Mouse (Mus musculus) lung, postnatal 36 days (tissue): Measurements from ENCODE around the gene Cox8c.

Experiments
- DNase-seq: peaks from one replicate; pipeline ENCODE4 v3.0.0; 2022; ENCODE audit warnings: mixed read lengths

The Cox8c gene

DNA sequence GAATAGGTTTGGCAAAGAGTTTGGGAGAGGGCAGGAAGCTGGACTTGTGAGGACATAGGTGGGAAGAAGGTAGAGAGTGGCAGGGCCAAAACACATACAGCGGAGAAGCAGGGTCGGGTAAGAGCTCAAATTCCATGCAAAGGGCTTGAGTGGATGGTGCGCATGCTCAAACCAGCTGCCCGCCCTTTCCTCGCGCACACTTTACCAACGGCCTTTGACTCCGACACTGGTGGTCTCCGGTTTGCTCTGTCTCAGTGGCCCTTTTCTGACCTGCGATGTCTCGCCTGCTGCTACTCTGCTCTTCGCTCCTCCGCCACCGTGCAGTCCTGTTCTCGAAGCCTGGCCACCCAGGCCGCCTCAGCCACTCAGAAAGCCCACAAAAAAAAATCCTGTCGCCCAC lies at the start of gene Cox8c:
Gene Cox8c (plus strand): TSS at position 226 of the 400 bp plus-strand sequence.
- no peak for DNase-seq

DNA sequence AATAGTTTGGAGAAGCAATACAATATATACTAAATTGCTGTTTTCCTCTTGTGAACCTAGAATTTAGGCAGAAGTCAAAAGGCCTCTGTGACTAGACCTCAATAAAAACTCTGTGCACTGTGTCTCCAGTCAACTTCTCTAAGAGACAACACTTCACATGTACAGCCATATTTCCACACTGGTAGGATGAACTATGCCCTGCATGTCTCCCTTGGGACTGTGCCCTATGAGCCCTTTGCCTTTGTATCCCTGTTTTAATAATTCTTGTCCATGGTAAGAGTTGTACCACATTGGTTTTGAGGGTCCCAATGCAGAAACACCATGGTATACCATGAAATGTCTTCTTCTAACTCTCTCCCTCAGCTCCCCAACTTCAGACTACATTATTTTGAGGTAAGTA lies 38.3 kb upstream of the Cox8c start:
- DNase-seq, result no peak

DNA sequence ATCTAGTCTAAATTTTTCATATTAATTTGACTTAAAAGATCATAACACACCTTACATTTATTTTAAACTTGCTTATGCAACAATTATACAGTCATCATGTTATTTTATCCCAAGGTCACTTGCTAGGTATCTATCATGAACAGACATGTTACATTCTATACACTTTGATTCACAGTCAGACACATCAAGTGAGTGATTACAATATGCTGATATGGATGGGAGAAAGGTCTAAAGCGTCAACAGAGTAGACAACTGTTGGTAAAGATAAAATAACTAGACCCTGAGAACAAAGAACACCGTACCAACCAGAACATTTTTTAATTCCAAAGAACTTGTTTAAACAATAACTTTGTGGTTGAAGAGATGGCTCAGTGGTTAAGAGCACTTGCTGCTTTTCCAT lies 29.3 kb upstream of the Cox8c start:
- DNase-seq, result no peak

DNA sequence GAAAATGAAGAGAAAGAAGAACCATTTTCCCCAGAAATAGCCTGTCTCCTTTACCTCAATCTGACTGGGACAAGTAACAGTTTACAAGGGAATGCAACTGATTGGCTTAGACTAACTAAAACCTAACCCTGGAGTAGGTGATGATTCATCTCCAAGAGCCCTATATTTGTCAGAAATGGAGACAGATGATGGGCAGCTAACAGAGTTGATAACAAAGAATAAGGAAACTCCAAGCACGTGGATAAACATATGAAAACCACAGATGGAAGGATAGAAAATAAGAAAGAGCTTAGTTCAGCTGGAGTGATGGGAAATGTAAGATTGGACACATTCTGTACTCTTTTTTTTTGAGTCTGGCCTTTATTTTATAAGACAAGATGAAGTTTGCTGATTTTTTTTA lies 28.6 kb upstream of the Cox8c start:
- DNase-seq, result no peak

DNA sequence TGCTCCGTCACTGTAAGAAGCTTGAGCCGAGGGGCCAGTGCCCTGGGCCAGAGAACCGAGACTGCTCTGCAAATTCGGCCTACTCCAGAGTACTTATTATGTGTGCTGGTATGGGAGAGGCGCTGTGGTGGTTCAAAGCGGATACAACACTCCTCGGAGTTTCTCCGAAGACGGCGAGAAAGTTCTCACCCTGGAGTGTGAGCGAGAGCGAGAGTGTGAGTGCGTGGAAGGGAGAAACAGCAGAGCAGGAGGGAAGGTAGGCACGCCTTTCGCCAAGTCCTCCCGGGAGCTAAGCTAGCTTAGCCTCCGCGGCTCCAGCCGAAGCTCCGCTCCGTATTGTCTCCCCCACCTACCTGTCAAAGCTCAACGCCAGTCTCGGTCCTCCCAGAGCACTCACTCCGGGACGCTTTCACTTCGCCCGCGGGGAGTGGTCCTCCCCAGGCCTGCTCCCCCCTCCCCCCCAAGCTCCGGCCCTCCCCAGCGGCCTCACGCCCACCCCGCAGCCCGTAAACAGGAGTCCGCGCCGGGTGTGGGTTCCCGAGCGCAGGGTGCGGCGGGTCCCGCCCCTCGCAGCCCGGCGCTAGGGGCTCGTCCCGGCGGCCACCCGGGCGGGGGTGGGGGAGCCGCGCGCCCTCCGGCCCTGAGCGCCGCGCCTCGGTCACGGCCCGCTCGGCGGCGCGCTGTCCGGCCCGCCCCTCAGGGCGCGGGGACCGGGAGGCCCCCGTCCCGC lies 21.6 kb upstream of the Cox8c start:
- peak; percentile 45 for DNase-seq

DNA sequence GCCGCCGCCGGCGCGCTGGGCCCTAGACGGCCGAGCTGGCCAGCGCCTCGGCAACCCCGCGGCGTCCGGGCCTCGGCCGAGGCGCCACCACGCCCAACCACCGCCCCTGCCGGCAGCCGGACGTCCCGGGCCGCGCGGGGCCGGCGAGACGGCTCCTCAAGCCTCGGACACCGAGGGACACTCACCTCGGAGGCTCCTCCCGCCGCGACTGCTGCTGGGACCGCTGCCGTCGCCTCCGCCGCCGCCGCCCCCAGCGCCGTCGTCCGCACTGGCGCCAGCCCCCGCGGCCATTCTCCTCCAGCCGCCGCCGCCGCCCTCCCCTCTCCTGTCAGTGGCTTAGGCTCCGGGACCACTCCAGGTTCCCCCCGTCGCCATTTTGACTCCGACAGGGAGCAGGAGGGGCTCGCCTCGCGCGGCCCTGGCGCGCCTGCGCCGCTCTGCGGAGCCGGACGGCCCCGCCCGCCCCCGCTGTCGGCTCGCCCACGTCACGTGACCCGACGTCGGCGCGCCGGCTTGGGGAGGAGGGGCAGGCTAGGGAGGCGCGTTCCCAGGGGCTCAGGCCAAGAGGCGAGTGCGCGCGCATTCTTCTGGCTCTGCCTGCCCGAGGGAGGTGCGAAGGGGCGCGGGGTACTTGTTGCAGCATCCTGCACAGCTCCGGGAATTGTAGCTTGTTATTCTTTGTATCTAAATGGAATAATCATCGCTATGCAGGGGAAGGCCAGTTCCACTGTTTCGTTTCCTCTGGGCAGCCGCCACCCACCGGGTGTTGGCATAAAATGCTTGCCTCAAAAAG lies 20.9 kb upstream of the Cox8c start, which contains the start of gene Btbd7:
Gene Btbd7 (minus strand): TSS at position 441 of the 793 bp plus-strand sequence.
- peak; percentile 98 for DNase-seq

DNA sequence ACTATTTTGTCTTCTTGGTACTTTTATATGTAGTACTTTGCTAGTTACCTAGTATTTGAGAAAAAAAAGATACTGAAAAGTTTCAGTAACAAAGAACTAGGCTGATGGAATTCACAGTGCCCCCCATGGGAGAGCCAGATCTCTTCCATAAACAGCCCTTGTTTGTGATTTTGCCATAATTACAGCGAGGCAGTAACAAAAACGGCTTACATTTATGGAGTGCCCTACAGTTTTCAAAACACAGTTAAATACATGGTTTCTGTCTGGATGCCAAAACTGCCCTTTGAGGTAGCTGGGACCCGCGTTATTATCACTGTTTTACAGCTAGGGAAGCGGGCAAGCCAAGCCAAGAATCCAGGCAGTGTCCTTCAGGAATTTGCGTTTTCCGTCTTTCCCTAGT lies 20.2 kb upstream of the Cox8c start:
- DNase-seq, result peak; percentile 15

DNA sequence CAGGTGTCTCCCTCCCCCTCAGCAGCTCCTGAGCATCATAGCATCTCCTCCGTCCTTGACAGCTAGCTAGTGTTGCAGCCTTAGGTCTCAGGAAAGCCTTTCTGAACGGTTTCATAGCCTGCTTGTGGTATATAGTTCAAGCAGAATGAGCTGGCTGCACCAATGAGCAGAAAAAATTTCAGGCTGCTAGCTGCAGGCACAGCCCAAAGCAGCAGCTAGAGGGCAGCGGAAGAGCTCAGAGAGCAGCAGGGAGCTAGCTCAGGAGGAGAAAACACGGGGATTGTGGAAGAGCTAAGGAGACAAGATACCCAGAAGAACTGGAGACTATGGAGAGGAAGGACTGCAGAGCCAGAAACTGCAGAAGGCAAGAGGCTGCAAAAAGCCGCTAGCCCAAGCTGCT lies 13.4 kb upstream of the Cox8c start:
- no peak for DNase-seq

DNA sequence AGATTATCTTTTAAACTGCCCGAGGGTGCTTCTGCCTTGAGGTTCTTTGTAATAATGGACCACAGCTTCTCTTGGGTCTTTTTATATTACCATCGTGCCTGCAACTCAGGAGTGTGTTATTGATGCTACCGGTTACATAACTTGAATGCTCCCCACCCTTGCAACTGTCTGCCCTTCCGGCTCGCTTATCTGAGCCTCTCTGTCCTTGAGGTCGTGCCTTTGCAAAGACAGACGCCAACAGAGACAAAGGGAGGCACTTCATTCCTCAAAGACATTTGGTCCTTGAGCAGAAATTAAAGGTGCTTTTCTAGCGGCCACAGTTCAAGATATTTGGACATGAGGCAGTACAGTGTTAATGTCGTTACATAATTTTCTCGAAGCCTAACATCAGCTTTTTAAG lies 11.8 kb upstream of the Cox8c start:
- DNase-seq, result no peak

DNA sequence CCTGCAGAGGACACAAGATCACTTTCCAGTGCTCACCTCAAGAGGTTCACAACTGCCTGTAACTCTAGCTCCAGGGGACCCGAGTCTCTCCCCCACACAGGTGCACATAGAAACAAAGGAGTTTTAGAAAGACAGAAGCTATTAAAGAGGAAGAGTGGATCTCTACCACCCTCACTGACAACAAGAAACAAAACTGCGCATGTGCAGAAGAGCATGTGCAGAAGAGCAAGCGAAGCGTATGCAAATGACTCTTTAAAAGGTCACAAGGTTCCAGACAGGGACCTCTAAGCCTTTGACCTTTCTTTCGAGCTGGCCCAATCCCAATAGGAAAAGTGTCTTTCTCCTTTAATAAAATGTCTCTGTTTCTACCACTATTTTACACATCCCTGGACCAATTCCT lies 10.5 kb upstream of the Cox8c start:
- DNase-seq, result no peak

DNA sequence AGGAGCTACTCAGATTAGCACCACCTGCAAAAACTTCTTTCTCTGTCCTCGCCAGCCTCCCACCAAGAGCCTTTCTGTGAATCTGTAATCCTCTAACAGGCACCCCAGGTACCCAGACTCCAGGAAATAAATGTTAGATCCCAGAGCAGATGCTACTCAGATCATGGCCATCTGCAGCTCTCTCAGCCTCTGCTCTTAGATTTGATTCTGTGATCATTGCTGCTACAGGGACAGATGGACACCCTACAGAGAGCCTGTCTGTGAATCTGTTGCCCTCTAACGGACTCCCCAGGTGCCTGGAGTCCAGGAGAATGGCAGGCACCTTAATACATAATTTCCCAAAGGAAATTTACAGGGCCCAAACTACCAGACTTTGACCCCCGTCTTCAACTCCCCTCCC lies 9.1 kb downstream of the Cox8c start:
- no peak for DNase-seq

DNA sequence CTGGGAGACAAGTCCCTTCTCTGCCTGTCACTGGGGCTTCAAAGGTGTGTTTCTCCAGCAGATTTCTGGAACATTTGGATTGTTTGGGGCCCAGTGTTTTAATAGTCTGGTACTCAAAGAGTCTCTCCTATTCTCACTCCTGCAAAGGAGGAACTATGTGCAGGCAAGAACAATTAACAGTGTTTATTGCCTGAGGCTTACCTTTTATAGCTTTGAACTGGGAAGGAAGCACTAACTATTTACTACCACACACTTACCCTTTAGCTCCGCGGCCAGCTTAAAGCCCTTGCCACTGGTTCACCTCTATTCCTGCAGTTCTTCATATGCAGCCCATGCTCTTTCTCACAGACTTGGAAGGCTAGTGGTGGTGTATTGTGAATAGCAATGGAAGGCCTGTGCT lies 17.0 kb downstream of the Cox8c start:
- DNase-seq, result no peak

DNA sequence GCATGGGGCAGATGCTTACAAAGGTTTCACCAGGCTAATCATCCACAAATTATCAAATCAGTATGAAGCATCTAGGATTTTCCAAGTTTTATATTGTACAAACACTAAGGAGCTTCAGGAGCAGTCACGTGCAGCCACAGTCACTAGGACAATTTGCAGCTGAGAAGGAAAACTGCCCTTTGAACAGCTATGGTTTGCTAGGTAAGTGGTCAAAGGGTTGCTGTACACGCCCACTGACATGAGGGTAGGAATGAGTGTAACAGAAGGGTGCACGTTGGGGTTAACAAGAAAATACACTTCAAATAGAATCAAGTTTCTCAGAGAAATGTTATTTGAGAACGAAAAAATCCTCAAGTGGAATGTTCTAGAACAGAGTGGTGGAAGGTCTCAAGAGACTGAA lies 30.6 kb downstream of the Cox8c start:
- DNase-seq, result no peak

DNA sequence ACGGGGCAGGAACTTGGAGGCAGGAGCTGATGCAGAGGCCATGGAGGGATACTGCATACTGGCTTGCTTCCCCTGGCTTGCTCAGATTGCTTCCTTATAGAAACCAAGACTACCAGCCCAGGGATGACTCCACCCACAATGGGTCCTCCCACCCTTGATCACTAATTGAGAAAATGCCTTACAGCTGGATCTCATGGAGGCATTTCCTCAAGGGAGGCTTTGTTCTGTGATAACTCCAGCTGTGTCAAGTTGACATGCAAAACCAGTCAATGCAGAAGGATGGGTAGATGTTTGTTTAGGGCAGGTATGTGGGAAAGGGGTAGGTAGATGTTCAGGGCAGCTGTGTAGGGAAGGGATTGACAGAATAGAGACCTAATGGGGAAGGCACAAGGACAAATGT lies 31.2 kb downstream of the Cox8c start:
- DNase-seq, result no peak

DNA sequence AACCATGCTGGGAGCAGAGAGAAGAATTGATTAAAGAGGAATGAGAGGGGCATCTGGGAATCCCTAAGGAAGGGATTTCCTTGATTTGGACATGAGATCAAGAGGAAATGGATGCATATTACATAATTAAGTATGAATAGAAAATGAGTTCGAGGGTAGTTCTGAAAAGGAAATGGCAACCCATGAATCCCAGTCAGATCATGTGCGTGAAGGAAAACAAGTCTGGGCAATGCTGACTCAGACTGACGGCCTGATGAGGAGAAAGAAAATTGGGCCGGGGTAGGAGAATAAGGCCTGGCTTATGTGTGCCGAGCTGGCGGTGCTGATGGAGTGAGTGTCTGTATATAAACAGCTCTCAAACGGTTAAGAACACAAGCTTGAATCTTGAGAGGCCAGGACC lies 31.7 kb downstream of the Cox8c start:
- DNase-seq, result no peak

DNA sequence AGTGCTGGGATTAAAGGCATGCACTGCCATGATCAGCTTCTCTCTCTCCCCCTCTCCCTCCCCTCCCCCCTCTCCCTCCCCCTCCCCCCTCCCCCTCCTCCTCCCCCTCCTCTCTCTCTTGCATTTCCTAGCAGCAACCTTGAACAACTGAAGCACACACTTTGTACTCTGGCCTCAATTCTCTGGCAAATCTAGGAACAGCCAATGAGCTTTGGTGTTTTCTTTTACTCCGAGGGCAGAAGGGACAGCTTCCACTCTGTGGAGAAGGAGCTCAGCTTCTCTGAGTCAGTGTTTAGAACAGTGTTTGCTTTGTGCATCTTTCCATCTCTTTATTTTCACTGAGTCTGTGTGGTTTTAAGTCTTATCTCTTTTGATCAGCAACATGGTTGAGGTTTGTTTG lies 36.8 kb downstream of the Cox8c start:
- DNase-seq, result no peak

DNA sequence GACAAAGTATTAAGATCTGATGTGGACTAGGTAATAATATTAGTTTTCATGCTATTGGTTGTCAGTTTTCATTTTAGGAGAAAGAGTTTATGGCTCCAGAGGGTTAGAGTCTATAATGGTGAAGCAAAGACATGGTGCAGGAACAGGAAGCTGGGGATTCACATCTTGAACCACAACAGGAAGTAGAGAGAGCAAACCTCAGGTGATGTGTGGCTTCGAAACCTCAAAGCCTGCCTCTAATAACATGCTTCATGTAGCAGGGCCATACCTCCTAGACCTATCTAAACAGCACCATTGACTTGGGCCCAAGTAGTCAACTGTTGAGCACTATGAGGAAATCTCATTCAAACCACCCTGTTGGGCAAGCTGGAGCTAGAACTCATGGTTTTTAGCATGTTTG lies 46.5 kb downstream of the Cox8c start:
- no peak for DNase-seq

DNA sequence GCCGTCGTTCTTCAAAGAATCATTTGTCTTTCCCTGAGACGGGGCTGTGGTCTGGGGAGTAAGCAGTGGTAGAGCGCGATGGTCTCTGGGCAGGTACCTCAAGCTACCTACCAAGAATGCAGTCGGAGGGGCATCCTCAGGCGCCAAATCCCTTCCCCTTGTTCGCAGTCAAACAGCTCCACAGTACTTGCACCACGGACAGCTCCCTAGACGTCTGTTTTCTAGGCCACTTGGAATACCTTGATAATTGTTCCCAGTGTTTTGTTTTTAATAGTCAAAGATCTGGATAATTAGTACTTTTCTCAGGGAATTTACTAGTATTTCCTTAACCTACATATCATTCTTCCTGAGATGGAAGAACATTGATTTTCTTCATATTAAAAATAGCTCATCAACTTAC lies 48.7 kb downstream of the Cox8c start:
- DNase-seq, result no peak

DNA sequence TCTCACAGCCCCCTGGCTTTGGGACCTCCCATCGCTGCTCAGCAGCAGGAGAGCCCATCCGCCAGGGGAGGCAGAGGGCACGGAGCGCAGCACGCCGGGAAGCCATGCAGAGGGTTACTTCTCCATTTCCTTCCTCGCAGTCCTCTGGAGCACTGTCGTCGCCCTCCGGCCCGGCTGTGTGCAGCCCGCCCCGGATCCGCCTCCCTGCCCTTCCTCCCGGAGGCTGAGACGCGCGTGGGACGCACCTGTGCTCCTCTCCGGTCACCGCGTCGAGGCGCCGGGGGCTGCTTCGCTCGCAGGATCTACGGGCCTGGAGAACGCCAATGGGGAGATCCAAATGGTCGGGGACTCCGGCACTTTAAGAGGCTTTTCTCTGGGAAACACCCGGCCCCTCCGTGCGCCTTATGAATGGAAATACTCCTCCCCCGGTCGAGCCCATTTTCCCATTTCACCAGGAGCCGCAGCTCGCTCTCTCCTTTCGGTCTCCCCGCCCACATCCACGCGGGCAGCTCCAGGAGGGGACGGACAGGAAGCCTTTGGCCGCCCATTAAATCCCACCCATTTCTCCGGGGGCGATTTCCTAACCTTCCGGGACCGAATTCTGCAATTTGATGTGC lies 49.8 kb downstream of the Cox8c start, which contains the start of gene Unc79:
Gene Unc79 (plus strand): TSS at position 82 of the 617 bp plus-strand sequence.
- peak; percentile 2 for DNase-seq

DNA sequence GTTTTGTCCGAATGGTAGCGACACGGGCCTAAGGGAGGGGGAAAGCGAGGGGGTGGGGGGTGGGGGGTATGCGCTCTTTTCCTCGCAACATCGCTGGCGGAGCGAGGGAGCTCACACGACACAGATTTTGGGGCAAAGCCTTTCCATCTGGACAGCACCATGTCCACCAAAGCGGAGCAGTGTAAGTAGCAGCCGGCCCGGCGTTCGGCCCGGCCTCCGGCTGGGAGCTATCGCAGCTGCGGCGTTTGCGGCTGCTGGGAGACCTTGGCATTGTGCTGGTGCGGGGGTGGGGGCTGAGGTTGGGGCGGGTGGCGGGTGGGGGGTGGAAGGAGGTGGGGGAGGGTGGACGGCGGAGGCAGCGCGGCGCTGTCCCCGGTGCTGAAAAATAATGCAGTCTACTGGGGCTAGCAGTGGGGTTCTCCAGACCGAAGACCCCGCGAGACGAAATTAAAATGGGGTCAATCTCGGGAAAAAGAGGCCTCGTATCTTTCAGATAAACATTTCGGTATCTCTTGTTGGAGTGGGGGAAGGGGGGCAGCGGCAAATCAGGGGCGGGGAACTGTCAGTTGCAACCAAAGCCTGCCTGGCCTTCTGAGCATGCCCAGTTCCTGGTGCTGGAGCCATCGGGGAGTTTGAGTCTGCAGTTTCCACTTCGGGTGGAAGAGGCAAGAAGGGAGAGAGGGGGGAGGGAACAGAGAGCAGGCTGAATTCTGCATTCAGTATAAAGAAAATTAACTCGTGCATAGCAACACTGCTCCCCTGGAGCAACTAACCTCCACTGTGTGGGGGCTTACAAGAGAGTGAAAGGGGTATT lies 50.5 kb downstream of the Cox8c start:
- peak; percentile 21 for DNase-seq
